Mouse (Mus musculus): ENCODE data around the gene Ampd3. TPM values are rescaled to one million over a fixed set of nuclear protein-coding genes. Genes with fewer than 3 reads are reported as not detected.

Ampd3 gene
- polyA plus RNA-seq, 2 experiments: 7.0 to 7.1 TPM

GRCm38 (mm10) chr7:110729295-110729694 is 38.7 kb upstream of the Ampd3 start:
- peaks cover 3% of the 10 kb centered on the region; the same call in 1 of the 2 replicates for H3K4me1 ChIP-seq (ENCODE audit: control insufficient read depth, insufficient read depth, low read length)
- no peak for TF ChIP-seq POLR2A (IDR thresholded peaks at IDR 0.05; ENCODE audit: borderline replicate concordance, extremely low read depth, insufficient read depth, insufficient read length)
- H3K9ac ChIP-seq (ENCODE audit: low read depth, low read length, severe bottlenecking): no peak overlapping the region
- 65% methylated on average over 6 of the region's 6 CpGs for WGBS
- no peak overlapping the region for H3K27ac ChIP-seq (replicated peaks; ENCODE audit: low read depth, low read length)
- H3K4me2 ChIP-seq (replicated peaks; ENCODE audit: low read depth, low read length, severe bottlenecking): no peak overlapping the region
- no peak for DNase-seq (ENCODE audit: low spot score)
- H3K9me3 ChIP-seq (ENCODE audit: control insufficient read depth, low read length): no peaks in the 10 kb centered on the region
- H3K27me3 ChIP-seq (ENCODE audit: control insufficient read depth, insufficient read depth, low read length): no peaks in the 10 kb centered on the region
- no peaks in the 10 kb centered on the region for H3K36me3 ChIP-seq (ENCODE audit: control insufficient read depth, insufficient read depth, low read length)
- ATAC-seq (ENCODE audit: low FRiP score, low read depth): no peak
- no peak overlapping the region for H3K4me3 ChIP-seq (replicated peaks; ENCODE audit: low read length)

- no peak for TF ChIP-seq POLR2A (IDR thresholded peaks at IDR 0.05; ENCODE audit: borderline replicate concordance, extremely low read depth, insufficient read depth, insufficient read length)
- Histone ChIP-seq H3K4me2 (replicated peaks; ENCODE audit: low read depth, low read length, severe bottlenecking) (no peak overlapping the region), H3K36me3 (ENCODE audit: control insufficient read depth, insufficient read depth, low read length) (no peaks in the 10 kb centered on the region), H3K9me3 (ENCODE audit: control insufficient read depth, low read length) (no peaks in the 10 kb centered on the region), H3K27me3 (ENCODE audit: control insufficient read depth, insufficient read depth, low read length) (no peaks in the 10 kb centered on the region), H3K4me3 (replicated peaks; ENCODE audit: low read length) (no peak overlapping the region), H3K4me1 (ENCODE audit: control insufficient read depth, insufficient read depth, low read length) (peaks cover 3% of the 10 kb centered on the region; the same call in 1 of the 2 replicates), H3K27ac (replicated peaks; ENCODE audit: low read depth, low read length) (no peak overlapping the region), H3K9ac (ENCODE audit: low read depth, low read length, severe bottlenecking) (no peak overlapping the region)
- WGBS: 49% methylated on average over 6 of the region's 6 CpGs
- DNase-seq (ENCODE audit: low spot score) (no peak), ATAC-seq (ENCODE audit: low FRiP score, low read depth) (no peak)
These were observed 36.7 kb upstream of the Ampd3 start for GRCm38 (mm10) chr7:110731091-110731967.

GRCm38 (mm10) chr7:110732001-110732632 is 35.9 kb upstream of the Ampd3 start:
- H3K4me3 ChIP-seq (replicated peaks; ENCODE audit: low read length): no peak overlapping the region
- DNase-seq (ENCODE audit: low spot score) (no peak), ATAC-seq (ENCODE audit: low FRiP score, low read depth) (no peak; the same call in 1 of the 2 replicates)
- no peaks in the 10 kb centered on the region for H3K9me3 ChIP-seq (ENCODE audit: control insufficient read depth, low read length)
- H3K27ac ChIP-seq (replicated peaks; ENCODE audit: low read depth, low read length): no peak overlapping the region
- H3K27me3 ChIP-seq (ENCODE audit: control insufficient read depth, insufficient read depth, low read length): no peaks in the 10 kb centered on the region
- H3K4me1 ChIP-seq (ENCODE audit: control insufficient read depth, insufficient read depth, low read length): peaks cover 3% of the 10 kb centered on the region; the same call in 1 of the 2 replicates
- 55% methylated on average over 12 of the region's 12 CpGs for WGBS
- H3K36me3 ChIP-seq (ENCODE audit: control insufficient read depth, insufficient read depth, low read length): no peaks in the 10 kb centered on the region
- TF ChIP-seq POLR2A (IDR thresholded peaks at IDR 0.05; ENCODE audit: borderline replicate concordance, extremely low read depth, insufficient read depth, insufficient read length): no peak
- no peak overlapping the region for H3K4me2 ChIP-seq (replicated peaks; ENCODE audit: low read depth, low read length, severe bottlenecking)
- no peak overlapping the region for H3K9ac ChIP-seq (ENCODE audit: low read depth, low read length, severe bottlenecking)

GRCm38 (mm10) chr7:110736914-110737313 is 31.1 kb upstream of the Ampd3 start:
- Histone ChIP-seq H3K4me2 (replicated peaks; ENCODE audit: low read depth, low read length, severe bottlenecking) (no peak overlapping the region), H3K4me1 (ENCODE audit: control insufficient read depth, insufficient read depth, low read length) (peaks cover 7% of the 10 kb centered on the region; the same call in 1 of the 2 replicates), H3K4me3 (replicated peaks; ENCODE audit: low read length) (no peak overlapping the region), H3K27ac (replicated peaks; ENCODE audit: low read depth, low read length) (no peak overlapping the region), H3K36me3 (ENCODE audit: control insufficient read depth, insufficient read depth, low read length) (no peaks in the 10 kb centered on the region), H3K27me3 (ENCODE audit: control insufficient read depth, insufficient read depth, low read length) (no peaks in the 10 kb centered on the region), H3K9me3 (ENCODE audit: control insufficient read depth, low read length) (no peaks in the 10 kb centered on the region), H3K9ac (ENCODE audit: low read depth, low read length, severe bottlenecking) (no peak overlapping the region)
- DNase-seq (ENCODE audit: low spot score): no peak
- 47% methylated on average over 2 of the region's 2 CpGs for WGBS
- no peak for ATAC-seq (ENCODE audit: low FRiP score, low read depth)
- TF ChIP-seq POLR2A (IDR thresholded peaks at IDR 0.05; ENCODE audit: borderline replicate concordance, extremely low read depth, insufficient read depth, insufficient read length): no peak

- ATAC-seq (ENCODE audit: low FRiP score, low read depth): no peak
- Histone ChIP-seq H3K4me3 (replicated peaks; ENCODE audit: low read length) (no peak overlapping the region), H3K27me3 (ENCODE audit: control insufficient read depth, insufficient read depth, low read length) (no peaks in the 10 kb centered on the region), H3K27ac (replicated peaks; ENCODE audit: low read depth, low read length) (no peak overlapping the region), H3K4me2 (replicated peaks; ENCODE audit: low read depth, low read length, severe bottlenecking) (no peak overlapping the region), H3K36me3 (ENCODE audit: control insufficient read depth, insufficient read depth, low read length) (no peaks in the 10 kb centered on the region), H3K4me1 (ENCODE audit: control insufficient read depth, insufficient read depth, low read length) (peaks cover 7% of the 10 kb centered on the region; the same call in 1 of the 2 replicates), H3K9ac (ENCODE audit: low read depth, low read length, severe bottlenecking) (no peak overlapping the region), H3K9me3 (ENCODE audit: control insufficient read depth, low read length) (no peaks in the 10 kb centered on the region)
- WGBS: 41% methylated on average over 5 of the region's 5 CpGs
- no peak for DNase-seq (ENCODE audit: low spot score)
- no peak for TF ChIP-seq POLR2A (IDR thresholded peaks at IDR 0.05; ENCODE audit: borderline replicate concordance, extremely low read depth, insufficient read depth, insufficient read length)
These were observed 28.2 kb upstream of the Ampd3 start for GRCm38 (mm10) chr7:110739764-110740163.

Measured in limb, embryonic 14.5 days (tissue).